Mouse (Mus musculus): ENCODE measurements around the gene Lars2.

DNA sequence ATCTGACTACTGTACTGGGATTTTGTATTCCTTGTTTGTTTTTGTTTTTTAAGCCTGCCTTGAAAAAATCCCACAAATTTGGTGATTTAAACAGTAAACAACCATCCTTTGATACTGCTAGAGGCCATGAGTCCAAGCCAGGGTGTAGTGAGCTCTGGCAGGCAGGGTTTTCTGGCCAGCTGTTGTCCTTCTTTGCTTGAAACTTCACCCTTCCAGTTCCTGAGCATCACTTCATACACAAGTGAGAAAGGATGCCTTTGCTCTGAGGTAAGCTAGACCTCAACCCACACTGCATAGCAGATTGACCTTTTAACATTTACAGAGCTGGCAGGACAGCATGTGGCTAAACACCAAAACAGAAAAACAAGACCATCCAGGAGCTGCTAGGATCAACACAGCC, 102.4 kb downstream of the Lars2 start:
- TF ChIP-seq GATA1 (IDR thresholded peaks at IDR 0.05; ENCODE audit: borderline replicate concordance, low read length) = no peak
- no peak for TF ChIP-seq FLI1 (IDR thresholded peaks at IDR 0.05; ENCODE audit: low read length)

Data from megakaryocyte, embryonic 14.5 days (primary cell).